Mouse (Mus musculus): Measurements from ENCODE around the gene Polr2l.

Polr2l gene

DNA sequence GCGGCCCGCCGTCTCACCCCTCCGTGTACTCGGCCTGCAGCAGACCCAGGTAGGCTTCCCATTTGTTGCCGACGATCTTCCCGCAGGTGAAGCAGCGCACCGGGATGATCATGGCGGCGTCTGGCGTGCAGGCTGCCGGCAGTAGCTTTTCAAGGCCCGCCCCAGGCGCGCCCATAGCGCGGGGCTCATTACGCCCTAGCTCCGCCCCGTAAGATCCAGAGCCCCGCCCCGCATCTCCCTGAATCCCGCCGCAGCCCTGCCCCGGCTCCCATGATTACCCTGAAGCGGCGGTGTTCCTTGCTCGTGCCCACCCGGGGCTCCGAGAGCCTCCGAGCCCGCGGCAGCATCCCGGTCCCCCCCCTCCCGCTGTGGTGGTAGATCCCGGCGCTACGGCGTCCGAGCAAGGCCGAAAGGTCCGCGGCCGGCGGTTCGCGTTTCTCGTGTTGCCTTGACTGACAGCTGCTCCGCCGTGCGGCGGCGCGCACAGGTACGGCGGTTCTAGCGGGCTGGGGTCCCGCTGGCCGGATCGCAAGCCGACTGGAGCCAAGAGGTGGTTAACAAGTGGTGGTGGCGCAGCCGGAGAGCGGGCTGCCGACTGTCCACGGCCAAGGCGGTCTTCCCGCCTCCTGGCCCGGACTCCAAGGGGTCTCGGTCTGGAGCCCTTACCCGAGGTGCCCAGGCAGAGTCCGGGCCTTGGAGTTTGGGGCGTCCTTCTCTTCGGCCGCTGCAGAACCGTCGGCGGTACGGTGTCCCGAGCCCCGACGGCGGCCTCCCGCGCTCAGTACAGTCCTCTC is at the start of gene Polr2l, which contains the start of gene Tspan4:
Gene Polr2l (minus strand): TSS at position 122 of the 794 bp plus-strand sequence.
Gene Tspan4 (plus strand): TSS at position 230 of the 794 bp plus-strand sequence.
- DNase-seq (ENCODE audit: low spot score), result peak; percentile 77

DNA sequence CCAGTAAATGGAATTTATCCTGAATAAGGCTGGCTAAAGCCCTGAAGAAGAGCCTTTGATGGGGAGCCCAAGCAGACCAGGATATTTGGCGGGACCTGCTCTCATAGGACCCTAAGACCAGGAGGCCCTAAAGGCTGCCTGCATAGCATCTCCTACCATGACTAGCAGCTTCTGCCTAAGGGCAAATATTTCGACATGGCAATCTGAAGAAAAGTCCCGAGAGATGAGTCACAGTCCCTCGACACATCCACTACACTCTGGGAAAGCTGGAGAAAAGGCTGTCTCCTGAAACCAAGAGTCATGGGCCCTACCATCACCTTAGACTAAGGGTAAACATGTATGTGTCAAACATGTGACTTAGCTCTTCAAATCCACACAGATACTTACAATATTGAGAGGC is 49.3 kb upstream of the Polr2l start:
- peak; percentile 57 for DNase-seq (ENCODE audit: low spot score)

DNA sequence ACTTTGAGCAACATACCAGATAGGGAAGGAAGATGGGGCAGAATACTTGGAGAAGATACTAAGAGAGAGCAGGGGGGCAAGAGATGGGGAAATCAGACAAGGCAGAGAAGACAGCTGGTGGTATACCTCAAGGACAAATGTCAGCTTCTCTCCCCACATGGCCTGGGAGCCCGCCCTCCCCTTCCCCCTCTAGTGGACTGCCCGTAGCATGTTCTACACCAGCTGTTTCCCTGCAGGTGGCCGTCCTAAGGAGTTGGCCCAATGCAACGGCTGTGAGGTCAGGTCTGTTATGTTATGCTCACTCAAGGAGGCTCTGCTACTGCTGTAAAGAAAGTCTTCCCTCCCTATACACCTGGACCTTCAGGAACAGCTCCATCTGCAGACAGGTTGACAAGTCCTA is 48.1 kb upstream of the Polr2l start:
- no peak for DNase-seq (ENCODE audit: low spot score)

DNA sequence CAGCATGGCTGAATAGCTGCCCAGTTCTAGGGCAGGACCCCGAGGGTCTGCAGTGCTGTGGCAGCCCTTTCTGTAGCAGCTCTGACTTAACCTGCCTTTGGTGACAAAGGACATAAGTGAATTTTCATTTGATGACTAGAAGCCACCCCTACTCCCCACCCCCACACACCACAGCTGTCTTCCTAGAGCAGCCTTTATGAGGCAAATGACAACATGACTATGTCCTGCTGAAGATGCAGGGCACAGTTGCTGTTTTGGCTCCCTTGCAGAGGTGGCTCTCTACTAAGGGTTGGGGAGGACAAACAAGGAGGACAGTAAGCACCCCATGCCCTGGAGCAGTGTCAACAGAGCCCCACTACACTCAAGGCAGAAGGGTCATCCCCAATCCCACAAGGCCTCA is 44.9 kb upstream of the Polr2l start:
- DNase-seq (ENCODE audit: low spot score), result no peak

DNA sequence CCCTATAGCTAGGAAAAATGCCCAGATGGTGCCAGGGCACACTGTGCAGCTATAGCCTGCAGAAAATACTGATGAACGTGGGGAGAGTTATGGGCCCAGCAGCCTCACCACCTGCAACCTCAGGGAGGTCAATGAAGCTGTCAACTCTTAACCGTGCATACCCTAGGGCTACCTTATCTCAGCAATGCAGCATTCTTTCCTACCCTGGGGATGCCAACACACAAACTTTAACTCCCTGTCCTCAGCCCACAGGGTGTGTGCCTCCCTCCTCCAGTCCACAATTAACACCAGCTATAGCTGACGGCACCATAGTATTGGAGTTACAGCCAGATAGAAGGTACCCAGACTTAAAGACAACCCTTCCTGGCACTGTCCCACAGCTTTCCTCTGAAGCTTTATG is 44.0 kb upstream of the Polr2l start:
- no peak for DNase-seq (ENCODE audit: low spot score)

DNA sequence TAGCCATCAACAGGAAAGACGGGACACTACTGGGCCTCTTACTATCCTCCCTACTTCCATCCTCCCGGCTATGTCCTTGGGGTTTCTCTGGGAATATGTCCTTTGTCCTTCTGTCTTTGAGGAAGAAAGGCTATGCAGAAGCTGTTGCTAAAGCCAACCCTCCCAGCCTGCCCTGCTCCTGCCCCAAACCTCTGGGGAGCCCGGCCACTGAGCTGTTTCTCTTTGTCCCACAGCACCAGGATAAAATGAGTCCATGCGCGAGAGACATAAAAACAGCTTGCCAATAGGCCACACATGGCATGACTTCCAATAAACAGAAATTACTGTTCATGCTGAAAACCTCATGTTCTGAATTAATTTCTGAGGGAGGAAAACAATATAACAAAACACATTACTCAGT is 43.4 kb upstream of the Polr2l start:
- peak; percentile 87 for DNase-seq (ENCODE audit: low spot score)

DNA sequence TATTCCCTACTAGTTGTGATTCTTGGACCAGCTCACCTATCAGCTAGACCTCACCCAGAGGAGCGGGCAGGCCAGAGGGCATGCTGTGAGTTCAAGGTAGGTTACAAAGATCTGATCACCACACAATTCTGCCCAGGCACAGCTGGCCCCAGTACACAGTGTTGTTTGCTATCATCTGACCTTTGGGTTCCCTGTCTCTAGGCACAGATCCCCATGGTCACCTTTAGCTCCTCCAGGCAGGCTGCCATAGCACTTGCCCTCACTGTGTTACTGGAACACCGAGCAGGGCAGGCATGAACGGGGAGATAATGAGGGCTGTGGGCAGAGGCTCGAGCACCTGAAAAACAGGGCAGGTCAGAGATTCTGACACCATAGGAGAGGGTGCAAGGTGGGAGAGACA is 42.7 kb upstream of the Polr2l start:
- peak; percentile 79 for DNase-seq (ENCODE audit: low spot score)

DNA sequence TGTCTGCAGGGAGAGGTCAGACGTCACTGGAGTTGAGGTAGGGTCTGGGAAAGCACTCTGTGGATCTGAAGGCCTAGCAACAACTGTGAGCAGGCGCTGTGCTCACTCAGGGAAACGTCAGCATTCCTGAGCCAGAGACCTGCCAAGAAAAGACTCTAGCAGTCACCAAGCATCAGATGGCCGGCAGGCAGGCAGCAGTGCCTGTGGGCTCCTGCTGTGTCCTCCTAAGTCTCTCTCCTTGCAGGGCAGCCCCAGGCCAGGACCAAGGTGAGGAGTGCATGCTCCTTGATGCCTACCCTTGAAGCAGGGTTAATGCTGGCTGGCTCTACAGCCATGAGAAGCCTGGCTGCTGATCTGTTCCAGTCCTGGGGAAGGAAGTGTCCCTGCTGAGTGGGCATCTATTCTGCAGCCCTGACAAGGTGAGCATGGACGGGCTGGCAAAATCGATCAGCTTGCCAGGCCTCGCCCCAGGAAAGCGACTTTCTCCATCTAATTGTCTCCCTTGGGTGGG is 35.8 kb upstream of the Polr2l start:
- DNase-seq (ENCODE audit: low spot score), result no peak

DNA sequence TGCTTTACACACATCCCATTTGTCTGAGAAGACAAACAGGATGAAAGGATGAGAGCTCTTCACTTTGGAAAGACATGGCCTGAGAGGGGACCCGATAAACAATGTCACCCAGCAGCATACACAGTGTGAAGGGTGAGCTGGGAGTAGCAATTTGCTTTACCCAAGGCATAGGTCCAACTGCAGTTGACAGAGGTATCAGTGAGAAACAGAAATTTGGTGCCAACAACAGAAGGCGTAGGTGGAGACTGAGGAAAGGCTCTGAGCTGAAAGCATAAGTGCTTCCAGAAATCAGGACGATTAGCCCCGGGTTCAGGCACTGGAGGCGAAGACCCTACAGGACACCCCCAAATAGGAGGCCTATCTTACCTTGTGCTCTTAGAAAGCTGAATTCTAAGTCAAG is 35.3 kb upstream of the Polr2l start:
- no peak for DNase-seq (ENCODE audit: low spot score)

DNA sequence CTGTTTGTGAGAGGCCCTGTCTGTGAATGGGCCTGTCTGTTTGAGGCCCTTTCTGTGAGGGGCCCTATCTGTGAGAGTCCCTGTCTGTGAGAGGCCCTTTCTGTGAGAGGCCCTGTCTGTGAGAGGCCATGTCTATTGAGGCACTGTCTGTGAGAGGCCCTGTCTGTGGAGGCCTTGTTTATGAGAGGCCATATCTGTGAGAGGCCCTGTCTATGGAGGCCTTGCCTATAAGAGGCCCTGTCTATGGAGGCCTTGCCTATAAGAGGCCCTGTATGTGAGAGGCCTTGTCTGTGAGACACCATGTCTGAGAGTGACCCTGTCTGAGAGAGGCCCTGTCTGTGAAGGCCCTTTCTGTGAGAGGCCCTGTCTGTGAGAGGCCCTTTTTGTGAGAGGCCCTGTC is 33.2 kb upstream of the Polr2l start:
- no peak for DNase-seq (ENCODE audit: low spot score)

DNA sequence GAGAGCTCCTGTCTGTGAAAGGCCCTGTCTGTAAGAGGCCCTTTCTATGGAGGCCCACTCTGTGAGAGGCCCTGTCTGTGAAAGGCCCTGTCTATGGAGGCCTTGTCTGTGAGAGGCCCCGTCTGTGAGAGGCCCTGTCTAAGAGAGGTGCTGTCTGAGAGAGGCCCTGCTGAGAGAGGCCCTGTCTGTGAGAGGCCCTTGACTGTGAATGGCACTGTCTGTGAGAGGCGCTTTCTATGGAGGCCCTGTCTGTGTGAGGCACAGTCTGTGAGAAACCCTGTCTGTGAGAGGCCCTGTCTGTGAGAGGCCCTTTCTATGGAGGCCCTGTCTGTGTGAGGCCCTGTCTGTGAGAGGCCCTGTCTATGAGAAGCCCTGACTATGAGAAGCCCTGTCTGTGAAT is 31.3 kb upstream of the Polr2l start:
- no peak for DNase-seq (ENCODE audit: low spot score)

DNA sequence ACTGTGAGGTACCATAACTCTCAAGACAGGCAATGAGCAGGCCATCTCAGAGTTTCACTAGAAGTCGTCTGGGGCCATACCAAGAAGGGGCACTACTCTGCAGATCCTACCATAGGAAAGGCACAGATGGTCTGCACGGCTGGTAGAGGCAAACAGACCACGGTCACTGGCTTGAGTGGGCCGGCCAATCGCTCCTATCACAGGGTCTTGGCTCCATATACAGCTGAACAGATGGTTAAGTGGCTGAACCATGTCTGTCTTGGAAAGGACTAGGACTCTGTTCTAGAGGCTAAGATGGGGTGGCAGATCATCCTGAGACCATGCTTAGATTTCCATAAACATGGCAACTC is 27.6 kb upstream of the Polr2l start:
- no peak for DNase-seq (ENCODE audit: low spot score)

DNA sequence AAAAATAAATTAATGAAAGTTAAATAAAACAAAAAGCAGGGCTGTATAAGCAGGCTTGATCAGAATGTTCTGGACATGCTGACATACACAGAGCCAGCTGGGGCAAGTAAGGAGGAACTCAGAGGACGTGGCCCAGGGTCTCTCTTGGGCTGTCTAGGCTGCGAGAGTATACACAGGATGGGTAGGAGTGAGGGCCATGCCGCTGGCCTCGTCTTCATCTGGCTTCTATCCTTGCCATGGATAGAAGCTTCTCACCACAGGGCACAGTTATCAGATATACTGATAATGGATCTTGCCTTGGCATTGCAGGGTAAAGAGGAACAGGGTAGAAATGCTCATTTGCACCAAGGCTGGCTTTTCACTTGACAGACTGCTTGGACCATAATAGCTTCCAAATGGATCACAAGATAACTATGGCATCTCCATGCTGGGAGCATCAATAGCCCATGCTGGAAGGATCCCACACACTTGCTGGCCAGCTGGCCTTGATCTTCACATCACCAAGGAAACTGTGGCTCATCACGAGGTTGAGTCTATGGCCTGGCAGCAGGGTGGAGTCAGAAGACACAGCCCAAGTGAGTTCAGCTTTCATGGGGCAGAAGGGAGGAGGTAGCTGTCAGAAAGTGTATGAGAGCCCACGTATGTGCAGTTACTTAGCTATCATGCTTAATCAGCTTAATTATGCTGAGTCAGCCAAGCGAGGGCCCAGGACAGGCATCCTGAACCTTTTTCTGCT is 27.1 kb upstream of the Polr2l start:
- DNase-seq (ENCODE audit: low spot score), result no peak

DNA sequence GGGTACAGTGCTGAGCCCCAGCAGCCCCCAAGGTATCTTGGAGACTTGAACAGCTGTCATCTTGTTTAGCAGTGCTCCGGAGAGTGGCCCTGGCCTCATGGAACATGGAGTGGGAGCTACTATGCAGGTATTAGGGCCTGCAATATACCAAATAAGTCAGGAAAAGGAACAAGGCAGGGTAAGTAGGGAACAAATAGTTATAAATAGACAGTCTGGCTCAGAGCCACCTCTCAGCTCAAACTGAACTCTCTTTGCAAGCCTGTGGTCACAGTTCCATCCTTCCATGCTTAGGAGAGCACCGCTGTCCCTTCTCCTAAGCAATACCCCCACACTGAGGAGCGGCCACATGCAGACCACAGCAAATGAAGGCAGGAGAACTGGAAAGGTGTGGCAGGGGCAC is 22.7 kb upstream of the Polr2l start:
- DNase-seq (ENCODE audit: low spot score), result peak; percentile 36

DNA sequence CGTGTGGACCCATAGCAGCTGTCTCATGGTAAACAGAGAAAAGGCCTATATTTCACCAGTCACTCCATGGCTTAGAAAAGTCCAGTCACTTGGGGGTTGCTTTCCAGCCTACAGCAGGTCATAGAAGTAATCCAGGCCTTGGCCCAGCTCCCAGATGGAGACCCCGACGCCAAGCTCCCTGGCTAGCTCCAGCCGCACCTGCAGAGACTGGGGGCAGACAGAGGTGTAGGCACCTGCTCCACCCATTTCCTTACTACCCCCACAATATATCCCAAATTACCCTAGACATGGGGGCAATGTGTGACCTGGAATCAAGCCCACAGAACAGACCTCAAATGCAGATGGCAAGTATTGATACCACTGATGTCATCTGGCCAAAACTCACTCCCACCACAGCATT is 21.0 kb upstream of the Polr2l start:
- DNase-seq (ENCODE audit: low spot score), result no peak

DNA sequence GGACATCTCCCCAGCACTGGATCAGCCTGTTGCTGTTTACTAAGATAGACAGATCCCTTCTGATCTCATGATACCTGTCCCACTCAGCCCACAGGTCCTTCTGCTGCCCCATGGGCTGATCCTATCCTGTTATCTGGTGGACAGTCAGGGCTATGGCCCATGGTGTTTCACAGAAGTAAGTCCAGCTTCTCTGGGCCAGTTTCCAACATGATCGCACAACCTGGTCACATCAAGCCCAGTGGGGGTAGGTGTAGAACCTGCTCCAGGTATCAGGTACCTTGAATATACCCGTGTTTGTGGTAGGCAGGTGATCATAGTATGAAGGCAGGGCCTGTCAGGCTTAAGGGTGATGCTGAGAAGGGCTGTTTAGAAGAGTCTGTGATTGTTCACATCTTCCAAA is 20.4 kb upstream of the Polr2l start:
- no peak for DNase-seq (ENCODE audit: low spot score)

DNA sequence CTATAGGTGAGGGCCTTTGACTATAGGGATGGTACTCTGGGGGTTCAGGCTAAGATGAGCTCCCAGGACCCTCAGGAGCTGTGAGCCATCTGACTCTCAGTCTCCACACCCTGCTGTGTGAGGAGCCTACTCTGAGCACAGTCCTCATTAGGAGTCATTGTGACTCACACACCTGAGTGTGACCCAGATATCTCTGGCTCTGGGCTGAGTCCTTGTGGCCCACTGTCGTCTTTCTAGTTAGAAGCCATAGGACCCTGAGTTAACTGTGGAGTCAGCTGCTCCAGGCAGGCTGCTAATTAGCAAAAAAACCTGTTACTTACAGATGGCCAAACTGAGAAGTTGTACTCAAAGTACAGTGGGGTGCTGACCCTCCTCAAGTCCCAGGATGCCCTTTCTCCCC is 18.8 kb upstream of the Polr2l start:
- no peak for DNase-seq (ENCODE audit: low spot score)

DNA sequence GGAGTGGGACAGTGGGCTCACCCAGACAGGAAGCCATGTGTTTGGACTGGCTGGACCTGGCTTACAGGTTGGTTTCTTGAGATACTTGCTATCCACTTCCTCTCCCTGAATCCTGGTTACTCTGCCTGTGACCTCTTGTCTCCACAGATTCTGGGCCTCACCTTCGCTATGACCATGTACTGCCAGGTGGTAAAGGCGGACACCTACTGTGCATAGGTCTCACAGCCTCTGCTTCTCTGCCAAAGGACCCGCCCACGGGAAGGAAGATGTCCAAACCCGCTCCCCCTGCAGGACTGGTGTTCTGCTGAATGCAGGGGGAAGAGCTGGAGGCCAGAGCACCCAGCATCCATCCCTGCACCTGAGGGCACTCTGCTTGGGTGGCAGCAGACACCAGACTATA is 17.8 kb upstream of the Polr2l start:
- DNase-seq (ENCODE audit: low spot score), result no peak

DNA sequence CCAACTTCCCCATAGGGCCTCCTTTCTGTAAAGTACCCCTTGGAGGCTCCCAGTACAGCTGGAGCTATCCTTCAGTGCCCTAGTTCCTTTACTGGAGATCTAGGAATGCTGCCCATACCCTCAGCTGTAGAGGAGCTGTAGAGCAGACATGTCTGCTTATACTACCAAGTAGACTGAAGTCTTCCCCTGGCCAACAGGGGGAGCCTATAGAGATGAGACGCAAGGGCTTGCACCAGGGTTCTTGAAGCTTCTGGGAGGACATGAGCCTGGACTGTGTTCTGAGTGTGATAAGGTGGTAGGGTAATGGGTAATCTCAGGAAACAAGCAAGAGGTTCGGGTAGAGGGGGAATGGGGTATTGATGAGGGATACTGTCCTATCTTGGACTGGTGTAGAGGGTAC is 16.2 kb upstream of the Polr2l start:
- no peak for DNase-seq (ENCODE audit: low spot score)

DNA sequence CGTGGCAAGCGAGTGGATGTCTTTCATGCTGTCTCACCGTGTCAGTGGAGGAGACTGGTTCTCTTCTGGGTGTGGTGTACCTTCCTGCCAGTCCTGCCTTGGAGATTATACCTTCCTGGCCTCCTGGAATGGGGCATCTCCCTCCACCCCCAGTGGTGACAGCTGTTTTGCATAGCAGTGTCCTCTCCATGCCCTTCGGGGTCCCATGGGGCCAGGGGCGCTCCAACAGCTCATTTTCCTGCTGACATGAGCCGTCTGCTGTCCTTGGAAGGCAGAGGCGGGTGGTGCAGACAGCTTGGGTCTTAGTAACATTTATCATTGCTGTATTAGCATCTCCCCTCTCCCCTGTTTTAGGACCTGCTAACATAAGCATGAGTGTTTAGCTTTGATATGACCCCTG is 12.2 kb upstream of the Polr2l start:
- no peak for DNase-seq (ENCODE audit: low spot score)

DNA sequence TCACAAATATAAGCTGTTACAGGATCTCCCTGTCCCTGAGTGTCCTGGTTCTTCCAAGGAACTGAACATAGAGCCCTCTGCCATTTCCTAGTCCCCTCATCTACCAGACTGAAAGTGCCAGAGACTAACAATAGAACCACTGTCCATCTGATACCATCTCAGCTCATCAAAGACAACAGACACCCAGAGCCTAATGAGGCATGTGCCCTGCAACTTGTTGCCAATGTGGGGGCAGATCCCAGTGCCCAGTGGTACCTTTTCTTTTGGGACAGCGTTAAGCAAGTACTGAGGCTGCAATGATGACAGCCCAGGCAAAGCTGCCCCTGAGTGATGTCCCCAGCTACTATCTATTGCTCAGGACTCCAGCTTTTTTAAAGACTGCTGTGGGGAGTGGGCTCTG is 11.3 kb upstream of the Polr2l start:
- DNase-seq (ENCODE audit: low spot score), result no peak

DNA sequence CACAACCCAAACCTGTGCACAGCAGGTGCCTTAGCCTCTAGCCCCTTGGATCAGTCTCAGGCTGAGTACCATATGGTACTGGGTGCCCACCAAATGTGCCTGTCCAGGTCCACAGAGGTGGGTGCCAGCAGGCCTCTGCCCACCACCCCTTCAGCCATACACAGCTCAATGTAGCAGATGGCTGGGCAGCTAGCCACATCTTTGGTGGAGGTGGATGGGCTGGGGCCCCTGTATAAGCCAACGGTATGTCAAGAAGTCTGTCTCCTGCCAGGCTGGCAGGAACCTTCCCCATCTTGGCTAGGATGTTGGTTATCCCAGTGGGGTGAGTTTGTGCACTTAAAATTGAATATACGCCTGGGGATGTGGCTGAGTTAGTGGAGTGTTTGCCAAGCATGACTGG is 10.7 kb upstream of the Polr2l start:
- DNase-seq (ENCODE audit: low spot score), result no peak

DNA sequence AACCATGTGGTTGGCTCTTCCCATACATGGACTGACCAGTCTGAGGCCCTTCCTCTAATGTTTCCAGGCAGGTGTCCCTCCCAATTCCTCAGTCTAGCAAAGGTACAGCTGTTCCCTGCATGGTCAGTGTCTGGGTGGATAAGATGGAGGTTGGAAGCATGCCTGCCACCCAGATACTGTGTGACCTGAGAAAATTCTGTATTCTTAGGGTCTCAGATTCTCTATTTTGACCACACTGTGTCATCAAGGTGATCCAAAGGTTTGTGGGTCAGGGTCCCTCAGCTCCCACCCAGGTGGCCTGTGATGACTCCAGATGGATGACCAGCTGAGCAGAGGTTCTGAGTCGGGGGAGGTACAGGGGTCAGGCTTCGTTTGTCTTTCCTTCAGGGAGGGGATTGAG is 10.3 kb upstream of the Polr2l start:
- DNase-seq (ENCODE audit: low spot score), result no peak

Measured in adipocyte (in vitro differentiated cells).